Mouse (Mus musculus): ENCODE data around the gene Glis3. TPM values are rescaled to one million over a fixed set of nuclear protein-coding genes. Genes with fewer than 3 reads are reported as not detected.

The Glis3 gene
- total and polyA plus RNA-seq, 3 experiments, result not detected

DNA sequence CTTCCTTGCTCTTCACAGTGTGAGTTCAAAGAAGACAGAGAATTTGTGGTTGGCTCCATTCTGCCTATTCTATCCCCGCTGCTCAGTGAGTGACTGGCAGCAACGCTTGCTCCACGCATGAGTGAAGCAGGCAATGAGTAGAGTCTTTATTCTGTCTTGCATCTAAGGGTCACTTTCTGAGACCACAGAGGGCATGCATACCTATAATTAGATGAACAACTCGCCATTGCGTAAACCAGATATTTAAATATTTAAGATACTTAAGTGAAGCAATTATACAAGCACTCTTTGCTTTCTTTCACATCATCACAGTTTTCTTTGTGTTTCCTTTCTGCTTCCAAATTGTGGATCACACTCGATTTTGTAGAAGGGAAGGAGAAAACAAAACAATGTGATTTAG is 163.4 kb downstream of the Glis3 start:
- no peak for DNase-seq (ENCODE audit: low read depth, low spot score)
- TF ChIP-seq ELF1 (IDR thresholded peaks at IDR 0.05; ENCODE audit: low read depth, low read length), result no peak
- TF ChIP-seq E2F4 (IDR thresholded peaks at IDR 0.05; ENCODE audit: borderline replicate concordance, low read depth, low read length), result no peak
- TF ChIP-seq ZKSCAN1 (IDR thresholded peaks at IDR 0.05; ENCODE audit: low read depth, low read length), result no peak
- TF ChIP-seq USF1 (IDR thresholded peaks at IDR 0.05; ENCODE audit: low read depth, low read length), result no peak
- no peak for TF ChIP-seq EP300 (IDR thresholded peaks at IDR 0.05; ENCODE audit: low read depth in 1 of 2, low read length in 2 of 2)
- H3K9ac ChIP-seq (ENCODE audit: control insufficient read depth, low read depth, low read length, poor library complexity, severe bottlenecking), result no peak overlapping the region
- no peaks in the 10 kb centered on the region; a peak in 1 of 4 replicates for H3K27me3 ChIP-seq (ENCODE audit: control insufficient read depth in 1 of 2, insufficient read depth in 2 of 2, low read length in 2 of 2)
- H3K4me3 ChIP-seq (ENCODE audit: control insufficient read depth in 1 of 2, insufficient read depth in 1 of 2, low read depth in 2 of 2, low read length in 2 of 2), result no peak overlapping the region
- no peaks in the 10 kb centered on the region for H3K36me3 ChIP-seq (ENCODE audit: control insufficient read depth in 1 of 2, insufficient read depth in 2 of 2, low read length in 2 of 2)
- no peaks in the 10 kb centered on the region for H3K9me3 ChIP-seq (replicated peaks; ENCODE audit: insufficient read depth, low read length)
- H3K27ac ChIP-seq (ENCODE audit: control insufficient read depth, low read depth, low read length), result no peak overlapping the region
- H3K79me2 ChIP-seq (ENCODE audit: control insufficient read depth, insufficient read depth, low read length, poor library complexity), result no peaks in the 10 kb centered on the region
- H3K4me1 ChIP-seq (ENCODE audit: control insufficient read depth in 1 of 2, insufficient read depth in 2 of 2, low read length in 2 of 2), result no peaks in the 10 kb centered on the region

- H3K4me1 ChIP-seq (ENCODE audit: control insufficient read depth in 1 of 2, insufficient read depth in 2 of 2, low read length in 2 of 2), result no peaks in the 10 kb centered on the region
- H3K9ac ChIP-seq (ENCODE audit: control insufficient read depth, low read depth, low read length, poor library complexity, severe bottlenecking), result no peak overlapping the region
- no peaks in the 10 kb centered on the region for H3K36me3 ChIP-seq (ENCODE audit: control insufficient read depth in 1 of 2, insufficient read depth in 2 of 2, low read length in 2 of 2)
- TF ChIP-seq MYC (IDR thresholded peaks at IDR 0.05; ENCODE audit: low read depth, low read length) (no peak), MAFK (IDR thresholded peaks at IDR 0.05; ENCODE audit: borderline replicate concordance, low read depth, low read length) (no peak), ZC3H11A (IDR thresholded peaks at IDR 0.05; ENCODE audit: low read depth, low read length) (no peak), ZNF384 (IDR thresholded peaks at IDR 0.05; ENCODE audit: low read depth, low read length) (no peak), EP300 (IDR thresholded peaks at IDR 0.05; ENCODE audit: low read depth in 1 of 2, low read length in 2 of 2) (no peak), E2F4 (IDR thresholded peaks at IDR 0.05; ENCODE audit: borderline replicate concordance, low read depth, low read length) (no peak)
- H3K27ac ChIP-seq (ENCODE audit: control insufficient read depth, low read depth, low read length), result no peak overlapping the region
- H3K9me3 ChIP-seq (replicated peaks; ENCODE audit: insufficient read depth, low read length), result no peaks in the 10 kb centered on the region
- no peaks in the 10 kb centered on the region for H3K79me2 ChIP-seq (ENCODE audit: control insufficient read depth, insufficient read depth, low read length, poor library complexity)
- H3K27me3 ChIP-seq (ENCODE audit: control insufficient read depth in 1 of 2, insufficient read depth in 2 of 2, low read length in 2 of 2), result no peaks in the 10 kb centered on the region; a peak in 1 of 4 replicates
- H3K4me3 ChIP-seq (ENCODE audit: control insufficient read depth in 1 of 2, insufficient read depth in 1 of 2, low read depth in 2 of 2, low read length in 2 of 2), result no peak overlapping the region
- DNase-seq (ENCODE audit: low read depth, low spot score), result no peak
These were observed 167.4 kb downstream of the Glis3 start for GRCm38 (mm10) chr19:28512475-28512874.

- H3K27ac ChIP-seq (ENCODE audit: control insufficient read depth, low read depth, low read length), result no peak overlapping the region
- no peak overlapping the region for H3K4me3 ChIP-seq (ENCODE audit: control insufficient read depth in 1 of 2, insufficient read depth in 1 of 2, low read depth in 2 of 2, low read length in 2 of 2)
- no peaks in the 10 kb centered on the region; a peak in 1 of 4 replicates for H3K27me3 ChIP-seq (ENCODE audit: control insufficient read depth in 1 of 2, insufficient read depth in 2 of 2, low read length in 2 of 2)
- no peaks in the 10 kb centered on the region for H3K9me3 ChIP-seq (replicated peaks; ENCODE audit: insufficient read depth, low read length)
- no peak for DNase-seq (ENCODE audit: low read depth, low spot score)
- no peaks in the 10 kb centered on the region for H3K36me3 ChIP-seq (ENCODE audit: control insufficient read depth in 1 of 2, insufficient read depth in 2 of 2, low read length in 2 of 2)
- no peaks in the 10 kb centered on the region for H3K4me1 ChIP-seq (ENCODE audit: control insufficient read depth in 1 of 2, insufficient read depth in 2 of 2, low read length in 2 of 2)
- no peaks in the 10 kb centered on the region for H3K79me2 ChIP-seq (ENCODE audit: control insufficient read depth, insufficient read depth, low read length, poor library complexity)
- TF ChIP-seq ZKSCAN1 (IDR thresholded peaks at IDR 0.05; ENCODE audit: low read depth, low read length), result no peak
- H3K9ac ChIP-seq (ENCODE audit: control insufficient read depth, low read depth, low read length, poor library complexity, severe bottlenecking), result no peak overlapping the region
These were observed 168.0 kb downstream of the Glis3 start for GRCm38 (mm10) chr19:28511910-28512309.

Measured in MEL (cell line).